Mouse (Mus musculus) MEL (cell line): ENCODE measurements around the gene Chst3. TPM values are rescaled to one million over a fixed set of nuclear protein-coding genes. Genes with fewer than 3 reads are reported as not detected.

Experiments used
- DNase-seq: peaks from one replicate; pipeline ENCODE4 v3.0.0; 2011; ENCODE audit warnings: low read depth, low spot score
- H3K27ac ChIP-seq: 2 replicates; pipeline ENCODE4 v1.5.1; 2012; ENCODE audit warnings: low read depth, mild to moderate bottlenecking, control low read depth, low read length, moderate library complexity; ENCODE audit not compliant: control insufficient read depth
- H3K27me3 ChIP-seq, 2 experiments: fragments of 150-350 bp in 1 of 2; sonication (generic) in 1 of 2; 2 replicates each; pipeline ENCODE4 v1.6.1; 2012; ENCODE audit warnings: low read length in 2 of 2, mild to moderate bottlenecking in 2 of 2, improper control_type of control experiment in 1 of 2, moderate library complexity in 1 of 2; ENCODE audit not compliant: insufficient read depth in 2 of 2, control insufficient read depth in 1 of 2
- H3K36me3 ChIP-seq, 2 experiments: 2 replicates each; pipeline ENCODE4 v1.6.1; 2012 to 2014; ENCODE audit warnings: low read length in 2 of 2, improper control_type of control experiment in 1 of 2, inconsistent platforms in 1 of 2, mild to moderate bottlenecking in 1 of 2; ENCODE audit not compliant: insufficient read depth in 2 of 2, control insufficient read depth in 1 of 2
- H3K4me1 ChIP-seq, 2 experiments: fragments of 150-350 bp in 1 of 2; sonication (generic) in 1 of 2; 2 replicates each; pipeline ENCODE4 v1.6.1; 2012; ENCODE audit warnings: low read length in 2 of 2, improper control_type of control experiment in 1 of 2, mild to moderate bottlenecking in 1 of 2; ENCODE audit not compliant: insufficient read depth in 2 of 2, control insufficient read depth in 1 of 2
- H3K4me3 ChIP-seq, 2 experiments: fragments of 150-350 bp in 1 of 2; sonication (generic) in 1 of 2; 2 replicates each; pipeline ENCODE4 v1.5.1; 2012; ENCODE audit warnings: low read depth in 2 of 2, low read length in 2 of 2, mild to moderate bottlenecking in 2 of 2, moderate library complexity in 2 of 2, control low read depth in 1 of 2, improper control_type of control experiment in 1 of 2; ENCODE audit not compliant: control insufficient read depth in 1 of 2, insufficient read depth in 1 of 2
- H3K79me2 ChIP-seq: 2 replicates; pipeline ENCODE4 v1.6.1; 2012; ENCODE audit warnings: mild to moderate bottlenecking, low read length, moderate library complexity; ENCODE audit not compliant: control insufficient read depth, poor library complexity, insufficient read depth
- H3K9ac ChIP-seq: 2 replicates; pipeline ENCODE4 v1.6.1; 2012; ENCODE audit warnings: low read depth, mild to moderate bottlenecking, control low read depth, low read length, moderate library complexity; ENCODE audit not compliant: control insufficient read depth, poor library complexity, severe bottlenecking
- H3K9me3 ChIP-seq: fragments of 150-350 bp; sonication (generic); replicated peaks from 2 replicates; pipeline ENCODE4 v1.6.1; 2012; ENCODE audit warnings: mild to moderate bottlenecking, low read length, improper control_type of control experiment, moderate library complexity; ENCODE audit not compliant: insufficient read depth
- GABPA ChIP-seq: IDR thresholded peaks from 2 replicates; pipeline ENCODE4 v1.6.1; 2012; ENCODE audit warnings: low read depth, mild to moderate bottlenecking, inconsistent platforms, low read length, improper control_type of control experiment, moderate library complexity
- GATA1 ChIP-seq: IDR thresholded peaks from 2 replicates; pipeline ENCODE4 v1.6.1; 2011; ENCODE audit warnings: low read depth, low read length, improper control_type of control experiment
- JUND ChIP-seq: IDR thresholded peaks from 2 replicates; pipeline ENCODE4 v1.6.1; 2011; ENCODE audit warnings: low read depth, mild to moderate bottlenecking, improper control_type of control experiment, low read length
- MAFK ChIP-seq: IDR thresholded peaks from 2 replicates; pipeline ENCODE4 v1.6.1; 2011; ENCODE audit warnings: low read depth, mild to moderate bottlenecking, low read length, improper control_type of control experiment, borderline replicate concordance
- MAZ ChIP-seq: IDR thresholded peaks from 2 replicates; pipeline ENCODE4 v1.6.1; 2012; ENCODE audit warnings: low read depth, mild to moderate bottlenecking, inconsistent platforms, low read length, improper control_type of control experiment
- NRF1 ChIP-seq: IDR thresholded peaks from 2 replicates; pipeline ENCODE4 v1.6.1; 2014; ENCODE audit warnings: low read depth, mild to moderate bottlenecking, inconsistent platforms, low read length, improper control_type of control experiment, moderate library complexity; ENCODE audit not compliant: poor library complexity, insufficient read depth, severe bottlenecking
- POLR2AphosphoS2 ChIP-seq: IDR thresholded peaks from 2 replicates; pipeline ENCODE4 v1.6.1; 2011; ENCODE audit warnings: low read length, improper control_type of control experiment
- POLR2AphosphoS5 ChIP-seq: IDR thresholded peaks from 2 replicates; pipeline ENCODE4 v1.6.1; 2012; ENCODE audit warnings: low read depth, borderline replicate concordance, mild to moderate bottlenecking, inconsistent platforms, low read length, moderate library complexity, mixed read lengths
- SIN3A ChIP-seq: IDR thresholded peaks from 2 replicates; pipeline ENCODE4 v1.6.1; 2012; ENCODE audit warnings: low read length, improper control_type of control experiment, inconsistent platforms
- TAL1 ChIP-seq: IDR thresholded peaks from 2 replicates; pipeline ENCODE4 v1.6.1; 2012; ENCODE audit warnings: mild to moderate bottlenecking, inconsistent platforms, low read length, moderate library complexity, mixed read lengths
- TBP ChIP-seq: IDR thresholded peaks from 2 replicates; pipeline ENCODE4 v1.8.0; 2011; ENCODE audit warnings: low read depth, low read length, improper control_type of control experiment
- UBTF ChIP-seq: IDR thresholded peaks from 2 replicates; pipeline ENCODE4 v1.6.1; 2012; ENCODE audit warnings: low read depth, mild to moderate bottlenecking, inconsistent platforms, low read length, improper control_type of control experiment, moderate library complexity, borderline replicate concordance; ENCODE audit not compliant: insufficient read depth
- USF1 ChIP-seq: IDR thresholded peaks from 2 replicates; pipeline ENCODE4 v1.6.1; 2014; ENCODE audit warnings: low read depth, mild to moderate bottlenecking, inconsistent platforms, low read length, improper control_type of control experiment, moderate library complexity
- ZC3H11A ChIP-seq: IDR thresholded peaks from 2 replicates; pipeline ENCODE4 v1.6.1; 2012; ENCODE audit warnings: low read depth, mild to moderate bottlenecking, inconsistent platforms, low read length, improper control_type of control experiment
- ZNF384 ChIP-seq: IDR thresholded peaks from 2 replicates; pipeline ENCODE4 v1.6.1; 2012; ENCODE audit warnings: low read depth, mild to moderate bottlenecking, inconsistent platforms, low read length, improper control_type of control experiment
- polyA plus RNA-seq, 2 experiments: library from polyadenylated mRNA; stranded (reverse) in 1 of 2; unstranded in 1 of 2; fragments of >175 nt in 1 of 2; fragments of >200 nt in 1 of 2; gene quantifications; 2 replicates each; pipeline versions ENCODE4 v1.2.1 to v1.2.4; 2012; ENCODE audit warnings: low replicate concordance in 2 of 2, low read depth in 1 of 2; ENCODE audit not compliant: insufficient read length in 2 of 2, insufficient read depth in 1 of 2, missing spikeins in 1 of 2
- total RNA-seq: library from RNA; depleted of rRNA; stranded (reverse); fragments of 300-350 nt; gene quantifications from 2 replicates; pipeline ENCODE4 v1.2.3, GENCODE M21; 2012

The Chst3 gene
- total and polyA plus RNA-seq, 3 experiments = 0.08 TPM; not detected in 2

DNA sequence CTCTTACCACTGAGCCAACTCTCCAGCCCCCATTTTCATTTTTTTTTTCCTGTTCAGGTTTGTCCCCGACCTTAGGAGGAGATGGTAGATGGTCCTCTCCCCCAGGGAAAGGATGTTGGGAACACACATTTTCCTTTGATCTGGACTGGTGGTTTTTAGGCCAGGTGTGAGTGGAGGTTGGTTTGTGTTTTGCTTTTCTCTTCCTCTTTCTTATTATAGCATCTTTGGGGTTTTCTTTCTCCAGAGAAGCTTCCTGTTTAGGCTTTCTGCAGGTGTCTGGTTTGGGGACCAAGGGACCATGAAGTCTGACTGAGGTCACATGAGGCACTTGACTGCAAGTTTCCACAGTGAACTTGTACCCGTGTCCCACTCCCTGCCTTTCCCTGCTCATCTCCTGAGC lies 50.8 kb downstream of the Chst3 start:
- H3K9ac ChIP-seq = no peak overlapping the region
- H3K9me3 ChIP-seq = no peaks in the 10 kb centered on the region
- TF ChIP-seq TBP = no peak
- TF ChIP-seq GATA1 = no peak
- no peak for TF ChIP-seq SIN3A
- no peak for TF ChIP-seq TAL1
- TF ChIP-seq MAFK = no peak
- no peaks in the 10 kb centered on the region for H3K4me1 ChIP-seq
- no peak overlapping the region for H3K4me3 ChIP-seq
- no peaks in the 10 kb centered on the region for H3K36me3 ChIP-seq
- no peaks in the 10 kb centered on the region for H3K79me2 ChIP-seq
- DNase-seq = no peak
- H3K27me3 ChIP-seq = no peaks in the 10 kb centered on the region; a peak in 2 of 4 replicates
- no peak overlapping the region for H3K27ac ChIP-seq

DNA sequence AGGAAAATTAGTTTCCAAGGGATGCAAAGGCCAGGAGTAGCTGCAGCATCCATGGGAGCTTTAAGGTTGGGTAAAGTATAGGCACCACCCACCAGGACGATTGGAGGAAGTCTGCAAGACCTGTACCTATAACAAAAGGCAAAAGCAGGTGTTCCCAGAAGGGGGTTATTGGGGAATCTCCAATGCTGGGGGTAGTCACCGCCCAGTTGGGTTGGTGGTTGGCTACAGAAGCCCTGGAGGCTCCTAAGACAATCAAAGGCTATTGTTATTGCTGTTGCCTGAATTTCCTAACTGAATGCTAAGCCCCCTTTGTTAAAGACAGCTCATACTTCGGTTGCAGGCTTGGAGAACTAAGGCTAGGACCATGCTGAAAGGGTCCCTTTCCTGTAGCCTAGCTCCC lies 53.0 kb downstream of the Chst3 start:
- Histone ChIP-seq H3K36me3 (no peaks in the 10 kb centered on the region), H3K4me3 (no peak overlapping the region), H3K9me3 (no peaks in the 10 kb centered on the region), H3K27ac (no peak overlapping the region), H3K4me1 (no peaks in the 10 kb centered on the region), H3K79me2 (no peaks in the 10 kb centered on the region), H3K9ac (no peak overlapping the region), H3K27me3 (no peaks in the 10 kb centered on the region; a peak in 2 of 4 replicates)
- TF ChIP-seq MAZ = no peak
- no peak for TF ChIP-seq JUND
- no peak for TF ChIP-seq SIN3A
- TF ChIP-seq POLR2AphosphoS2 = no peak
- TF ChIP-seq POLR2AphosphoS5 = no peak
- TF ChIP-seq ZNF384 = no peak
- TF ChIP-seq ZC3H11A = no peak
- no peak for TF ChIP-seq GABPA
- TF ChIP-seq UBTF = no peak
- TF ChIP-seq NRF1 = no peak
- TF ChIP-seq USF1 = no peak
- DNase-seq = no peak

DNA sequence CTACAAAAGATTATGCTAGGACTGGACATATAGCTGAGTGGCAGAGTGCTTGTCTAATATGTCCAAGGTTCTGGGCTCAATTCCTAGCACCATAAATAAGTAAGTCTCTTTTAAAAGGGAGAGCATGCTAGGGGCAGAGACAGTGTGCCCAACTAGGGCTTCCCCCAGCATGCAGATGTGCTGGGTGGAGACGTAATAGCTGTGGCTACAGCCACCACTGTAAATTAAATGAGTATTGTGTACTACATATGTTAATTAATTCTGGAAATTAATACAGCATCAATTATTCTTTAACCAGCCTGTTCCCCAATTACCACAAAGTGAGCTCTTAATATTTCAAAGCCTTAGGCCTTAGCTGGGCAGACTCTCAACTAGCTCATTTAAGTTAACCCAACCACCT lies 54.2 kb downstream of the Chst3 start:
- no peaks in the 10 kb centered on the region; a peak in 2 of 4 replicates for H3K27me3 ChIP-seq
- H3K27ac ChIP-seq = no peak overlapping the region
- H3K4me1 ChIP-seq = no peaks in the 10 kb centered on the region
- no peaks in the 10 kb centered on the region for H3K9me3 ChIP-seq
- H3K36me3 ChIP-seq = no peaks in the 10 kb centered on the region
- no peak overlapping the region for H3K4me3 ChIP-seq
- H3K79me2 ChIP-seq = no peaks in the 10 kb centered on the region
- TF ChIP-seq GABPA = no peak
- DNase-seq = no peak
- H3K9ac ChIP-seq = no peak overlapping the region
